Comparison of ENCODE assay signal across 14 mouse cellular contexts in genomic region chr7:117700066-117700465, GRCm38 (mm10).
DNase-seq lines count a peak whose midpoint lies in the region; ATAC-seq and TF ChIP-seq lines count a peak whose summit lies in the region.
"Had no signal": no experiment of that assay in that cellular context is flagged by ENCODE, and none has a peak within 500 bp of the region (broad histone marks: within the 10 kb centered on the region; RNA-seq: fewer than 3 reads in every experiment).

No protein-coding gene starts in this region.

- no peaks in the 10 kb centered on the region for H3K36me3 ChIP-seq in intestine, embryonic 15.5 days

- TF ChIP-seq CTCF in layer of hippocampus, adult 2 months (conservative IDR thresholded peaks at IDR 0.05) = no peak

- no peak for ATAC-seq in intestine, embryonic 15.5 days

- WGBS in intestine, embryonic 15.5 days = 73% methylated on average over 6 of the region's 6 CpGs

- H3K9ac ChIP-seq in intestine, embryonic 15.5 days = no peak overlapping the region

- H3K27ac ChIP-seq in layer of hippocampus, adult 2 months = peak overlapping the region; percentile 1; the same call in 1 of the 2 replicates
- no peak overlapping the region for H3K27ac ChIP-seq in intestine, embryonic 15.5 days

- no peaks in the 10 kb centered on the region for H3K4me1 ChIP-seq in intestine, embryonic 15.5 days (replicated peaks)
- H3K4me1 ChIP-seq: megakaryocyte, embryonic 14.5 days had no signal

- H3K9me3 ChIP-seq in intestine, embryonic 15.5 days = no peaks in the 10 kb centered on the region
- H3K9me3 ChIP-seq: megakaryocyte, embryonic 14.5 days had no signal

- no peaks in the 10 kb centered on the region for H3K27me3 ChIP-seq in intestine, embryonic 15.5 days (replicated peaks)
- H3K27me3 ChIP-seq: megakaryocyte, embryonic 14.5 days had no signal

- DNase-seq in layer of hippocampus, adult 2 months (ENCODE audit: low spot score in 2 of 2) = no peak
- DNase-seq in layer of hippocampus, postnatal 14 days (ENCODE audit: low spot score in 2 of 2) = no peak
- DNase-seq in right cerebral cortex, adult 2 months (ENCODE audit: low spot score in 2 of 2) = peak; percentile 35 to 57
- no peak for DNase-seq in right cerebral cortex, postnatal 14 days
- peak; percentile 27 to 81 for DNase-seq in left cerebral cortex, postnatal 25 days (ENCODE audit: low spot score in 2 of 2)
- DNase-seq in urinary bladder, postnatal 10 days (ENCODE audit: low spot score) = no peak
- DNase-seq in thymus, postnatal 4 days = no peak
- DNase-seq: cerebellum, postnatal 14 days; heart, adult 18-20 months; kidney, postnatal 25 days; liver had no signal

- no peak overlapping the region for H3K4me2 ChIP-seq in intestine, embryonic 15.5 days (replicated peaks)

- intact Hi-C loops in left cerebral cortex, postnatal 25 days (cut with DNase I) = loop anchor here (10.0 kb wide), 1 partner anchor 165 kb away; no protein-coding TSS in a partner anchor

- H3K4me3 ChIP-seq in layer of hippocampus, adult 2 months = no peak overlapping the region
- H3K4me3 ChIP-seq in intestine, embryonic 15.5 days (replicated peaks) = no peak overlapping the region
- H3K4me3 ChIP-seq: erythroblast, embryonic 14.5 days; megakaryocyte, embryonic 14.5 days had no signal

Comparison
In these comparisons a context has a peak if more than half of its experiments do, and no peak if none do; other contexts are left out.
1. DNase-seq: peak in right cerebral cortex, adult 2 months (2 of 2) and left cerebral cortex, postnatal 25 days (2 of 2); none in layer of hippocampus, adult 2 months (0 of 2), layer of hippocampus, postnatal 14 days (0 of 2), right cerebral cortex, postnatal 14 days (single experiment), urinary bladder, postnatal 10 days (single experiment) and thymus, postnatal 4 days (single experiment).